Mouse (Mus musculus) lung, postnatal 0 days (tissue): Measurements from ENCODE around the gene Pxt1.

Experiments used
- CTCF ChIP-seq: IDR thresholded peaks from 2 replicates; pipeline ENCODE4 v1.5.1; 2016; ENCODE audit warnings: antibody characterized with exemption, mild to moderate bottlenecking
- EP300 ChIP-seq: IDR thresholded peaks from 2 replicates; pipeline ENCODE4 v1.6.1; 2016; ENCODE audit warnings: antibody characterized with exemption, mild to moderate bottlenecking, control low read depth

DNA sequence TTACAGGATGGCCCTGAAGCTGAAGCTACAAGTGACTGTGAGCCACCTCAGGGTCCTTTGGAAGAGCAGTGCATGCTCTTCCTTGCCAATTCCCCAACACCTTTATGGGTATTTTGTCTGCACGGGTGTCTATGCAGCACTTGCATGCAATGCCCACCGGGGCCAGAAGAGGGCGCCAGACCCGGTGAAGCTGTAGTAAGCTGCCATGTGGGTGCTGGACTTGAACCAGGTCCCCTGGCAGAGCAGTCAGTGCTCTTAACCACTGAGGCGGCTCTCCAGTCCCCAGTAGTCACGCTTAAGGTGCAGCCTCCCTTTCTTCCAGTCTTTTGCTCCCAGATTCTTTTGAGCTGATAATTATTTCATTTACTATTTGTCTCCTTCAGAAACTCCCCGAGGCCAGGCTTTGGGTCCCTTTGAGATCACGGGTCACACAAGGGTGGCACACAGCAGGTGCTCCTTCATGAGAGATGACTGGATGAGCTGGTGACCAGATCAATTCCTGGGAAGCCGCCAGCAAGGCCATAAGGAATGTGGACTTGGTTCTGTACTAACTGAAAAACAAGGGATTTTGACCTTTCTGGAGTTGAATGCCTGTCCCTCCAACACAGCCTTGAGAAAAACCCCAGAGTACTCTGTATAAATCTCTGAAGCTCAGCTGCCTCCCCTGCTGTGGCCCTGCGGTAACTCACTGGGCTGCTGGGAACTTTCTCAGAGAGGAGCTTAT is 6.9 kb downstream of the Pxt1 start:
- TF ChIP-seq CTCF, result peak; percentile 67
- no peak for TF ChIP-seq EP300
